Mouse (Mus musculus) thymus, postnatal 25 days (tissue): Measurements from ENCODE around the gene Kcnk12.

Source experiments
- DNase-seq: peaks from one replicate; pipeline ENCODE4 v3.0.0; 2022

Gene Kcnk12

DNA sequence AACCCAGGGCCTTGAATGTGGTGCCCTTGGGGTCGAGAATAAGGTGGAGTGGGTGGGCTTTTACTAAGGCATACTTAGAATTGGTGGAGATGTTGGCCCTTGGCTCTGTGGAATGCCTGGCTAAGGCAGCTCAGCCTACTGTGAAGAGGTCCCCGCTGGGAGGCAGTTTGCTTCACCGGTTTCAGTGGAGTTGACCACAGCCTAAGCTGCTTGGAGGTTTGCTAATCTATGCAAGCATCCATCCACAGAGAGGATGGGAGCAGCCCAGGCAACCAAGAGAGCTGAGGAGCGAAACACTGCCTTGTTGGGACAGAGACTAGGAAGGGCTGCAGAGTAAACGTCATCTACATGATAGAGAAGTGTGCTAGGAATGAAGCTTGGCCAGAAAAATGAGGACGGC lies 101.0 kb downstream of the Kcnk12 start:
- no peak for DNase-seq

DNA sequence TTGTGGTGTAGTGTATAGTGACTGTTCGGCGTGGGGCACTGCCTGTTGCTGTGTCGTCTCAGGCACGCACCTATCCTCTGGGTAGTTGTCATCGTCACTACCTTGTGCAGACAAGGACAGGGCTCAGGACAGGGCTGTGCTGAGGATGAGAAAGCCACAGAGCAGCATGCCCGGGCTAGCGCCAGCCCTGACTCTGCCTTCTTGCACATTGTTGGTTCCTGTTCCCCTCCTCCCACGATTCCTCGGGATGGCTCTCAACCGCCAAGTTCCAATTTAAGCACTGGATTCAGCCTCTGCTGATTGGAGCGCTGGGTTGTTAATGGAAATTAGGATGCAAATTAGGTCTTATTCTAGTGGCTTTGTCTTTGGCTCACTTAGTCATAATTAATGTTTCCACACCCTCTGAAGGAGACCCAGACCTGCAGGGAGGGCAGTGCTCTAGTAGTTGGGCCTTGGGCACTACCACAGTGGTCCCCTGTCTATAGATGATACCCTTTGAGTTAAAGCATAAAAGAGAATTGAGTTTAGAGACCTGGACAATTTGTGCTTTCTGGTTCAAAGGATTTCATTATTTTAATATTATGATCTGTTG lies 101.8 kb downstream of the Kcnk12 start:
- DNase-seq = no peak
